Mouse (Mus musculus): ENCODE results near the gene Kcne1l. TPM values are rescaled to one million over a fixed set of nuclear protein-coding genes. Genes with fewer than 3 reads are reported as not detected.

Gene Kcne1l
- total RNA-seq (2021), result under 1 TPM in 1 of 2 experiments, not detected in 1; 0.33 TPM
- long read RNA-seq, experiment 1, result 0 reads
- long read RNA-seq, experiment 2, result 0 reads

- DNase-seq (ENCODE audit: low spot score), result no peak
Measured at GRCm38 (mm10) chrX:142305869-142306581, at the start of gene Kcne1l. Kcne1l (minus strand) TSS chrX:142306294.

GRCm38 (mm10) chrX:142336207-142336606 lies 30.1 kb upstream of the Kcne1l start:
- no peak for DNase-seq (ENCODE audit: low spot score)

GRCm38 (mm10) chrX:142335502-142335901 lies 29.4 kb upstream of the Kcne1l start:
- DNase-seq (ENCODE audit: low spot score), result no peak

GRCm38 (mm10) chrX:142325760-142326159 lies 19.7 kb upstream of the Kcne1l start:
- no peak for DNase-seq (ENCODE audit: low spot score)

DNA sequence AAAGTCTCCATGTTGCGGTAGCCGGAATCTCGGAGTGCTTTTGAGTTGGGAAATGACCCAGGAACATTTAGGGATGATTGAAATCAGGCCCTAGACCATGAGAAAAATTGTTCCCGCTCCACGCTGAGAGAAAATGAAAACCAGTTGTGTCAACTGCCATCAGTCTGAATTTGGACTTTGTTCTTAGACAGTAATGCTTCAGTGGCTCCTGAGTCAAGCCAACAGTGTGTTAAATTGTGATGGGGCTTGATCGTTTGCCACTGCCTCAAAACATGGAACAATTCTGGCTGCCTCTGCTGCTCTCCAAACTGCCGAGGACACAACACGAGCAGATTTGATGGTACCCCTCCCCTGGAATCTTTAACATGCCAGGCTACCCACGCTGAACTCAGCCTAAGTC lies 10.0 kb upstream of the Kcne1l start:
- DNase-seq (ENCODE audit: low spot score), result no peak

DNA sequence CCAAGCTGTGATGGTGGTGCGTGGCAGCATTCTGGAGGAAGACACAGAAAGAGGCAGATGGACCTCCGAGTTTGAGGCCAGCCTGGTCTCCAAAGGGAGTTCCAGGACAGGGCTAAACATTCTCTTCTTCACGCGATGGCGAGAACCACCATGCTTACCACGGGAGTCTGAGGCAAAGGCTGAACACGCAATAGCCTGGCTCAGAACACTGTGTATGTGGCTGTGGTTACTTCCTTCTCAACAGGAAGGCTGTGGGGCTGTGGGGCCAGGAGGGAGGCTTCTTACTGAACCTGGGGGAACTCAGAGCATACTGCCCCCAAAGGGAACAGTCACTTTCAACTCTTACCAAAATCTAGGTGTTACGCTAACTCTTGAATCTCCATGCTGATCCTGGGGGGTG lies 9.2 kb upstream of the Kcne1l start:
- no peak for DNase-seq (ENCODE audit: low spot score)

DNA sequence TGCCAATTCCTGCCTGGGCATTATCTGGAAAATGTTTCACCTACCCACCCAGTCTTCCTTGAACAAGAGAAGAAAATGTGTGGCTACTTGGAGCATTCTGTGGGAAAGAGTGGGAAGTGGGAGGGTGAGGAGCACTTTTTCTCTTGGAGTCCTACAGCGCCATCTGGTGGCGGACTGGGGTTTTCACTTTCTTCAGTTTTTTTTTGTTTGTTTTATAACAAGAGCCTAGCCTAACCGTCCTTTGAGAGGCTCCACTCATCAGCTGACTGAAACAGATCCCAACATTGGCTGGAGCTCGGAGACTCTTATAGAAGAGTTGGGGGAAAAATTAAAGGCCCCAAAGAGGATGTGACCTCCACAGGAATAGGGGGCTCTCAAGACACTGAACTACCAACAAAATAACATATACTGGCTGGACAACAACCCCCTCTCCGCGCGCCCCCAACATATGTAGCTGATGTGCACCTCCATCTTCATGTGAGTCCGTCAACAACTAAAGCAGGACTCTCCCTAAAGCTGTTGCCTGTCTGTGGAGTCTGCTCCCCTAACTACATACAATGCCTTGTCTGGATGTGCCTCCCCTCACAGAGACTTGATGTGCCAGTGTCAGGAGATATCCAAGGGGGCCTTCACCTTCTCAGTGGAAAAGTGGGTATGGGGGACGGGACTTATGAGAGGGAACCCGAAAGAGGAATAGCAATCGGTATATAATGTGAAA lies 8.4 kb upstream of the Kcne1l start:
- DNase-seq (ENCODE audit: low spot score), result peak; percentile 55

GRCm38 (mm10) chrX:142310431-142310830 lies 4.3 kb upstream of the Kcne1l start:
- no peak for DNase-seq (ENCODE audit: low spot score)

GRCm38 (mm10) chrX:142305010-142305868 lies 855 bp downstream of the Kcne1l start:
- DNase-seq (ENCODE audit: low spot score), result no peak

DNA sequence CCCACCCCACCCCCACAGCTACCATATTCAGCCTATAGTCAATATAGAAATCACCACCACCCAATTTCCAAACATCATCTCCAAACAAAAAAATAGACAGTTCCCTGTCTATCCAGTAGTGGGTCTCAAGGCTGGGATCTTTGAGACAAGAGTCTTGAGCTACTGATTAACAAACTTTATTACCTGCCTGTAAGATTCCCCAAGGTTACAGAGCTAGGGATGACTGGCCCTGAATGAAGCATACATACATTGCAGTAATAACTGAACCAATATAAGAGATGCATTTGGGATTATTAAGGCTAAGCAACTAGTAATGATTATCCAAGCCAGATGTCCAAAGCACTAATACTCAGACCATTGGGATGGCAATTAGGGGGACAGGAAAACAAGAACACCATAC lies 1.5 kb downstream of the Kcne1l start:
- no peak for DNase-seq (ENCODE audit: low spot score)

DNA sequence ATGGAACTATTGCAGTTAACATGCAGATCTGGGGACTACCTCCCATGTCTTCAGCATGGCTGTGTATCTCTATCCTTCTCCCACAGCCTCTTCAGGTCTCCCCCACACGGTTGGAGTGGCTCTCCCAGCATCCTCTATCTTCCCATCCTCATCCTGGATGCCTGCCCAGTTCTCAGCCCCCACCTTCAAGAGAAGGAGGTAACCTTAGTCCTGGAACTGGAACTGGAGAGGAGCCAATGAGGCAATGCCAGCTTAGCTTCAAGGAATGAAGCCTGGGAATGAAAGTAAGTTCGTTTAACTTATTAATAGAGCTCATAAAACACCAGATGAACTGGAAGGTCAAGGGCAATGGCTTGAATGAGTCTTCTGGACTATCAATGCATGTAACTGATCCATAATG lies 2.6 kb downstream of the Kcne1l start:
- no peak for DNase-seq (ENCODE audit: low spot score)

DNA sequence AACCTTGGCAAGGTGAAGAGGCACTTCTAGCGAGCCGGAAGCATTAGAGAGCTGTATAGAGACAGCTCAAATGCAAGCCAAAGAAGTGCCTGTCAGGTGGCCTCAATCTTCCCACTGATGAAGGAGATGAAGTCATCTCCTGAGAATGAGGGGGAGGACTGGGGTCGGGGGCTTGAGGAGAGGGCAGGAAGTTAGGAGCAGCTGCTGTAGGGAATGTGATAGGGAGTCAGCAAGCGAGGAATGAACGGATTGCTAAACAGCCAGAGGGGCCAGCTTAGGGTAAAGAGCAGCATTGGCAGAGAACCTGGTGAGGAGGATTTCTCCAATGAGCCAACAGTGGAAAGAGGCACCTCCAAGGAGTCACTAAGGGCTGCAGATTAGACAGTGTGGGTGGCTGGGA lies 20.2 kb downstream of the Kcne1l start:
- no peak for DNase-seq (ENCODE audit: low spot score)

DNA sequence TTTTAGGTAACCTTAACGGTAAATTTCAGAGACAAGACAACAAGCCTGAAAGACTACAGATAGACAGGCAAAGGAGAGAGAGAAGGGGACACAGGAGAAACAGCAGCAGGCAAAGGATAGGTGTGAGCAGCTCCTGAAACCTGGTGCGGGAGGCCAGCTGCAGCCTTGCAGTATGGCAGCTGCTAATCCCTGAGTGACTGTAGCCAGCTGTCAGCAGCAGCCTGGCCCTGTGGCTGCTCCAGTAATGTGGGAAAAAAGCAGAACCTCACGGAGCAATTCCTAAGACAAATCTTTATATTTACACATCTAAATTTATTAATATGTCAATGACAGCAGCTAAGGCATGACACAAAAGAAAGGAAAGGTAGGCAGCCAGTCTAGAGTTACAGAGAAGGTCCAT lies 29.5 kb downstream of the Kcne1l start:
- no peak for DNase-seq (ENCODE audit: low spot score)

DNA sequence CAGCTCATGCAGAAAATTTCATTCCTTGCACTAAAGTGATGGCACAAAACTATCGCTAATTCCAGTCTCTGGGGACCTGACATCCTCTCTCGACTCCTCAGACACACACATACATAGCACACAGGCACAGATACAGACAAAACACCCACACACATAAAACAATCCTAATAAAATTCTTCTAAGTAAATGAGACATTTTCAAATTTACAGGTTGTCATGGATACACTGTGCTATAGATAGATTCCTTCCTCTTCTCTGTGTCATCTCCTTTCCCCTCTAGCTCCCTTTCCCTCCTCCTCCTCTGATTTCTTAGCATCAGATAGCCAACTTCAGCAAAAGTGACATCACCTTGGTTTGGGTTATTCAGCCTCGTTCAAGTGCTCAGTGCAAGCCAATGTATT lies 30.1 kb downstream of the Kcne1l start:
- no peak for DNase-seq (ENCODE audit: low spot score)

Other genes starting within 250 kb of the Kcne1l start
- not detected for gene Gucy2f, start 109.4 kb downstream of the Kcne1l start, total RNA-seq (2021)
- 1 to 10 TPM; 3.4 to 4.2 TPM for gene Nxt2, start 79.5 kb downstream of the Kcne1l start, total RNA-seq (2021)
- gene Acsl4, start 84.2 kb upstream of the Kcne1l start, total RNA-seq (2021), result 10 to 100 TPM; 17.6 to 17.9 TPM

Measured in gastrocnemius, adult 18-20 months (tissue).